Mouse (Mus musculus): Measurements from ENCODE around the gene Notch3.
"Not testable (repeated sequence)": the region's sequence is repeated elsewhere in the genome, so short reads cannot be mapped to it uniquely, and the experiment has no call there.

DNA sequence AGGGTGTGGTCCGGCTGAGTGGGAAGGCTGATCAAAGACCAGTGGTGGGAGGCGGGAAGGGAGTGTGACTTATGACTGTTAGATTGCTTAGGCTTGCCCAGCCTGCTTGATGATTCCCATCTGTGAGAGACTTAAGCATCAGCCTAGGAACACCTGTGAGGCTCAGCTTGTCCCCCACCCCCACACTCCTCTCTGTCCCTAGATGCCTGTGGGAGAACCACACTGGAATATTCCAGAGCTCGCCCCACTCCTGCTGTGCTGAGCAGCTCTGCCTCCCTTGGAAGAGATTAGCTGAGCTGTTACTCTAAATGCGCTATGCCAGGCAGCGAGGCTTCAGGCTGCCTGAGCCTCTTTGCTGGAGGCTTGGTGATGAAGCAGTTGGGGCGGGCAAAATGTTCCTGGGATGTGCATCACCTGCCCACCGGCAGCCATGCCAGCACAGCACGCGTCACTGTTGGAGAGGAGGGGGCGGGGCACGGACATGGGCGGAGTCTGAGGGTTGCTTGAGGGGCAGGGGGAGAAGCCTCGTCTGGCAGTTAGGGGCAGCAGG lies 48.7 kb downstream of the Notch3 start:
- not testable (repeated sequence) for TF ChIP-seq CTCF (conservative IDR thresholded peaks at IDR 0.05; ENCODE audit: low read length); POU5F1 (IDR thresholded peaks at IDR 0.05; ENCODE audit: borderline replicate concordance, low read length); NANOG (IDR thresholded peaks at IDR 0.05; ENCODE audit: borderline replicate concordance, low read length)
